Mouse (Mus musculus) embryo, embryonic 11 days (tissue): ENCODE data around the gene Mmp2.
"Not testable (repeated sequence)": the region's sequence is repeated elsewhere in the genome, so short reads cannot be mapped to it uniquely, and the experiment has no call there.

Source experiments
- DNase-seq: peaks from one replicate; pipeline ENCODE4 v3.0.0-alpha.2; 2015

The Mmp2 gene

DNA sequence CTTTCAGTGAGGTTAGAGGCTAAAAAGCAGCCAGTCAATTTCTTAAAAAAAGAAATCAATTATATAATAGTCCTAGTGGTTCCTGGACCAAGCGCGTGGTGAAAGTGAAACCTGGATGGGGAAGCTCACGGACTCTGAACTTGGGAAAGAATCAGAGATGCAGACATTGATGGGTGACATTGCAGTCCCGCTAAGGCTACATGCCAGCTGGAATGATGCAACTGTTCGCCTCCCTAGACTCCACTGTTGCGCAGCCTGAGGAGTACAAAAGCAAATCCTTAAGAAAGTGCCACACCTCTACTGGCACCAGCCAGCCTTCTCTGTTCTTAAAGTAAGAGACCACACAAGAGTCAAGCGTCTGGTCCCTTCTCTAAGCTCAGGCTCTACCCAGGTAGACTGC, 12.8 kb downstream of the Mmp2 start:
- no peak for DNase-seq

DNA sequence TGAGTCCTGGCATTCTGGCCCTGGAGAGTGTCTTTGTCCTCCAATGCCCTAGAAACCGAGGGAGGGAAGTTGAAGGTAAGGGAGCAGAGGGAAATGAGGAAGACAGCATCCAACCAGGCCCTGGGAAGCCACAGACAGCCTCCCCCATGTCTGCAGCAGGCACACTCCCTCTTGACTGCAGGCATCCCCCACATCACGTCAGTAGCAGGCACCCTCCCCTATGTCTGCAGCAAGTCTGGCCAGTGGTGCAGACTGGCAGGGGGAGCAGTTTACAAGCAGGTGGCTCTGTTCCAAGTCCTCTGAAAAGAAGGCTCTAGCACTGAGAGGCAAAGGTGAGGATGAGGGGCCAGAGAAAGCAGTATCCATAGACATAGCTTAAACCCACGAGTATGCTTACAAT, 19.6 kb downstream of the Mmp2 start:
- no peak for DNase-seq

DNA sequence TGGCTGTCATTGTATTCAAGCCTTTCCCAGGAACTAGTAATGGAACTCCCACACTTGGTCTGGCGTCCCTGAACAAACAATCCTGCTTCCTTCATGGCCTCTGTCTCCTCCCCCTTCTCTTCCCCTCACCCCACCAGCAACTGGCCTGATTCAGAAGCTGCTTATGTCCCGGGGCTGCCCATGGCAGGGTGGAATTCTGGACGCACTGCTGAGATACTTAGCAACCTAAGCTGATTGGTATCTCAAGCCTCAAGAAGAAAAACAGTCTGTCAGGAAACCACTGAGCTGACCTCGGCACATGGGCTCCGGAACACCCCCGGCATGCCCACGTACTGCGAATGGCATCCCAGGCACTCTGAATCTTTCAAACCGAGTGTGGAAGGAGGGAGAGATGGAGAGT, 20.2 kb downstream of the Mmp2 start:
- DNase-seq: peak; percentile 52

DNA sequence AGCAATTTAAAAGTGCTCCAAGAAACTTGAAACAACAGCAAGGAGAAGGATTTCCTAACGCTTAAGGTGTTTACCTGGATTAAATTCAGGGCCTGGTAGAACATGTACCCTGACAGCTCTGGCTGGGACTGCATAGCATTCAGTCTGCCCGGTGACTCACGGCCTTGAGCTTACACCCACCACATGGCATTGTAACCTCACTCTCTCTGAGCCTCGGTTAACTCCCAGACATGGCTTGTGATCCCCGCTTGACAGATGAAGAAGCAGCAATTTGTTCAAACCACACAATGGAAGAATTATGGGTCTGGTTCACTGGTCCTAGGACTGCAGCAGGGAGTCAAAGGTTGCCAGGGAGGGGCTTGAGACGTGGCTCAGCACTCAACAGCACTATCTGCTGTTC, 22.2 kb downstream of the Mmp2 start:
- DNase-seq: no peak

DNA sequence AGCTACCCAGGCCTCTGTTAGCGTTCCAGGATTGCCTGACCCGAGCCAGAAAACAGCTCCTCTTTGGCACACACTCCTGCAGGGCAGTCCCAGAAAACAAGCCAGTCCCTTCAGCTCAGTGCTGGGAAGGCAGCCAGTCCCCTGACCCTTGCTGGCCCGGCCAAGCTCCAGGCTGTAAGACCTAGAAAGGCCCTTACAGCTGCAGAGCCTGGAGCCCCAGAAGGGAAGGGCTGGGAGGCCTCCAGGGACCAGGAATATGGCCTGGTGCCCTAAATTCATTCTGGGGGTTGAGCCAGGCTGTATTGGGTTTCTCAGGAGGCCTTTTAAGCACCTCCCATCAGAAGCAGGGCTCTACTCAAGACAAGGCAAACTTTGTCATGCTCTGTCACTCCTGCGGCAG, 23.1 kb downstream of the Mmp2 start:
- DNase-seq: no peak

DNA sequence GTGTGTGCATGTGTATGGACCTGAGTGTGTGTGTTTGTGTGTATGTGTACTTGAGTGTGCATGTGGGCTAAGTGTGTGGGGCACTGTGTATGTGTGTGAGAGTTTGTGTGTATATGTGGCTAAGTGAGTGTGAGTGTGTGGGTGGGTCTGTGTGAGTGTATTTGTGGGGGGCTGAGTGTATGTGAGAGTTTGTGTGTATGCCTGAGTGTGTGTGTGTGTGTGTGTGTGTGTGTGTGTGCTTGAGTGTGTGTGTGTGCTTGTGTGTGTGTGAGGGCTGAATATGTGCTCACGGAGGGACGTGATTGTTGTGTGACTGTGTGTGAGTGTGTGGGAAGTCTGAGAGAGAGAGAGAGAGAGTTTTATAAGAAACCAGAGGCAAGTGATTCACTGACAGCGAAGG, 24.3 kb downstream of the Mmp2 start:
- DNase-seq: no peak

DNA sequence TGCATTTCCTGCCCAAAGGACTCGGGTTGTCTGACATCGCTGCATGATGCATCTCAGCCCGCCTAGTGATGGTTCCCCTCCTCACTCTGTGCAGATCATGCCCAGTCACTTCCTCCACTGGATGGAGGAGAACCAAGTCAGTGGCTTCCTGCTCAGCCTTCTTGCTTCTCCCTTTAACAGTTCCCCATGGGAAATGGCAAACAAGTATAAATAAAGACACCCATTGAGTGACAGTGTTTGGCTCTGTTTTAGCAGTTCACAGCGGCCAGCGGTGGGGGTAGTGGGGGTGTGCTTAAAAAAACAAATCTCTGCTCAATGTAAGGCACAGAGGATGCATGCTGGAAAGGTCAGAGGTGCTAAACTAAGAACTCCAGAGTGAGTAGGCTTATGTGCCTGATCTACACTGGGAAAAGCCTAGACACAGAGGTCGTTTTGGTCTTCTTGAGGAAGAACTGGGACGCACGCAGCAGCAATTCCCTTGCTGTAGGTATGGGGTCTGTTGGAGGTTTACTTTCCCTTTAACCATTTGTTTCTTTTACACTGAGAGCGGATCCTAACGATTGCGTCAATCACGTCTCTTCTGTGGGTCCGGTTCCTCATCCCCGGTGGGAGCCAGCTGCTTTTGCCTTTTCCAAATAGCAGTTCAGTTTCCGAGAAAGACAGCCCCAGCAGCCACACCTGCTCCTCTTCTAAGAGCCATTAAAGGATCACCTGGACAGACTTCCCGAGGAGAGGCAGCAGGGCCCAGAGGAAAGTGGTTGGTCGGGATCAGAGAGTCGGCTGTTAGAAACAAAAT, 26.3 kb downstream of the Mmp2 start:
- DNase-seq: no peak

DNA sequence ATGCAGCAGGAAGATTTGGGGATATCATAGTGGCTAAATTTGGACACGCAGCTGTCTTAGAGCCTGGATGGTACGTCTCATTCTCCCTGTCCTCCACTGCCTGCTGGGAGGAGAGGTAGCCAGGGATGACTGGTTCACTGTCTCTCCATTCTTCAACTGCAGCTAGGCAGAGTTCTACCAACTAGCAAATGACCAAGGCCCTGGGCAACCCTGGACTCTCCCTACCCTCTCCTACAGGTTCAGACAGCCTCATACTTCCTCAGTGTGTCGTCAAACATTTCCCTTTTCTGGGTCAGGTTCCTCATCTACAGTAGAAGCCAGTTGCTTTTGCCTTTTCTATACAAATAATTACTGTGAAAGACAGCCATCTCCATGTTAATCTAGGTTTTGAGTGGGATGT, 27.6 kb downstream of the Mmp2 start:
- no peak for DNase-seq

DNA sequence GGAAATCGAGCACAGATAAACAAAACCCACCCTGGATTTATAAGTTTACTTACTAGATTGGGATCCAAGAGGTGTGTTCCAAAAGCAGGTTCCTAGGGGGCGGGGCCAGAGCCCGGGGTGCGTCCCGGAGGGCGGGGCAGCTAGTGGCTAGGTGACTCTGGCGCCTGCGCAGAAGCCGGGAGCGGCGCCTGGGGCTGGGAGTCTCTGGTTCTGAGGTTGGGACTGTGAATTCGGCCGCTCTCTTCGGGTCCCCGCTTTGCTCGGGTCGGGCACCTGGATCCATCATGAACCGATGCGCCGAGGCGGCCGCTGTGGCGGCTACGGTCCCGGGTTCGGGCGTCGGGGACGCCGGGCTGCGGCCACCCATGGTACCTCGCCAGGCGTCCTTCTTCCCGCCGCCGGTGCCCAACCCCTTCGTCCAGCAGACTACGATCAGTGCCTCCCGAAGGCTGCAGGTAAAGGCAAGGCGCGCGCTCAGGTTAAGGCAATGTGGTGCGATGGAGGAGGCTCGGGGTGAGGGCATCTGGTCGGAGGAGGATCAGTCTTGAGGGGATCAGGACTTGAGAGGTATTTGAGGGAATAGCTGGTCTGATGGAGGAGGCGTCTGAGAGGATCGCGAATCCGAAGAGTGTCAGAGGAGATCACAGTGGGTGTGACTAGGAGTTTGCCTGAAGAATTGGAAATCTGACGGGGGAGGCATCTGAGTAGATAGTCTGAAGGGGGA, 28.2 kb downstream of the Mmp2 start, which contains the start of gene Lpcat2:
TSS of gene Lpcat2 (plus strand) at position 169 of the 724 bp plus-strand sequence.
- peak; percentile 88 for DNase-seq

DNA sequence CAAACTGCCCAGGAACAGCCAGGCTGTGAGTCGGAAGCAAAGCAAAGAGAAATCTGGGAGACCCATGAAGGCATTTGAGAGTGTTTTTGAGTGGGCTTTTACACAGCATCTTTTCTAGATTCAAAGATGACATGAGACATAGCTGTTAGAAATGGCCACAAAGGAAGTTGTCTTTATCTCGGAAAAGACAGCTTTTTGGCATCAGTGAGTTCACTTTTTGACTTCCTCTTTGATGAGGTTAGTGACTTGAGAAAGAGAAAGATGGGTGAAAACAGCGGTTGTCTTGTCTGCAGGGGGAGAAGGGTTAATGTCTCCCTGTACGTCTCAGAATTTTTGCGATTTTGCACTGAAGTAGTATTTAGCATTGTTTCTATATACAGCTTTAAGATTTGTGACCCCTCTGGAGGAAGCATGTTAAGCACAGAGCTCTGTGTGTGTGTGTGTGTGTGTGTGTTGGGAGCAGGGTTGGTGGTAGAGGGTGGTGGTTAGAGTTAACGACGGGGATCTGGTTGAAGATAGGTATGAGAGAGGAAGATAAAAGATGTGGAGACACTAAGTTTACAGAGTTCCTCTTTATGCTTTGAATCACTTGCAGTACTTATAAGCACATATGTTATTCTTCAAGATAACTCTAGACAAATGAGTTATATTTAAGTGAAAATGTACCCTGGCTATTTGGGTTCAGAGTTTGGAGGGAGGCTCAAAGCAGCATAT, 29.3 kb downstream of the Mmp2 start:
- no peak for DNase-seq

DNA sequence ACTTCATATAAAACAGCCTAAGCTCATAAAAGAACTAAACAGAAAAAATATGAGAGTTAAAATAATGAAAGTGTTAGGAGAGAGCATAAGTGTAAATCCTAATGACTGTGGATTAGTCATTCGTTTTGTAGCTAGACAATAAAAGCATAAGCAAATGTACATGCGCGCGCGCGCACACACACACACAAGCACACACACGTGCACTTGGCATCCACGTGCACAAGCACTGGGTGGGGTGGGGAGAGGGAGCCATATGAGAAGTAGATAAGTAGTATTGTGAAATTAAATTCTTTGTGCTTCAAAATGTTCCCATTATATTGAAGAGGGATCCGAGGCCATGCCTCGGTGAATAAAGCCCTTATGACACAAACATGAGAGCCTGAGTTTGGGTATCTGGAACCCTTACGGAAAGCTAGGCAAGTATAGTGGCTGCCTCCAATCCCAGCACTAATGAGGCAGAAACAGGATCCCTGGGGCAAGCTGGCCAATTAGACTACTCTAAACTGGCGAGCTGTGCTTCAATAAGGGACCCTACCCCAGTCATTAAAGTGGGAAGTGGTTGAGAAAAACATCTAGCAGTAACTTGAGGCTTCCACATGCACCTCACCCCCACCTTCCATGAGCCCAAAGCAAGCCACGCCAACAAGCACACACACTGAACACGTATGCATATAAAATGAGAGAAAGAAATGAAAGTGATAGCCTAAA, 31.5 kb downstream of the Mmp2 start:
- DNase-seq: no peak

DNA sequence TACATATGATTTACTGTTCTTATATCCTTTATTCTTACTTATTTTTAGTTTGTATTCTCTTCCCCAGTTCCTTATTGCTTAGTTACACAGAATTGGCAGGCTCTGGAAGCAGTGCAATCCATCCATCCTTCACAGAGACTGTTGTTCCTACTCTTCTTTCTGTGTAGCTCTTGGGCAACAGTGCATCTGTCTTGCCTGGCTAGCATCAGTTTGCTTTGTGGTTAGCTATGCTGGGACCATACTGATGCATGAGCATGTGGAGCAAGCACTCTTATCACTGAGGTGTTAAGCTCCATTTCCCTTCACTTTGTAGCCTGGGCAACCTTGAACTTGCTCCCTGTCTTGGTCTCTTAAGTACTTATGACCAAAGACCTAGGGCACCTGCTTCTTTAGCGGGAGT, 34.9 kb downstream of the Mmp2 start:
- no peak for DNase-seq

DNA sequence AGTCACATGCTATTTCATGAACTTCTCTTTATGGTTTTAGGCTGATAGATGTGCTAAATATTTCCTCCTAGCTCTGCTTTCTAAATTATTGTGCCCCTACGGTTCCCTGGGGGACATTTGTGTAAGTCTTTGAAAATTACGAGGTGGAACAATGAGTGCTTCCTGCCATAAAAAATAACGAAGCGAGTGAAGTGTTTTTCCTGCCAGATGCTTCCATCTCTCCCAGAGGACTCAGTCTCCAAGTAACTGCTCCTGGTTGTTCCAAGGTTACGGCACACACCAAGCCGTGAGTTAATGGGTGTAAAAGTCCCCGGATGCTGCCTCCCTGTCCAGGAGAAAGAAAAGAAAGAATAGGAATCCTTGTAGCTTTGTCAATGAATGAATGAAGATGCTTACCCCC, 43.2 kb downstream of the Mmp2 start:
- peak; percentile 49 for DNase-seq

DNA sequence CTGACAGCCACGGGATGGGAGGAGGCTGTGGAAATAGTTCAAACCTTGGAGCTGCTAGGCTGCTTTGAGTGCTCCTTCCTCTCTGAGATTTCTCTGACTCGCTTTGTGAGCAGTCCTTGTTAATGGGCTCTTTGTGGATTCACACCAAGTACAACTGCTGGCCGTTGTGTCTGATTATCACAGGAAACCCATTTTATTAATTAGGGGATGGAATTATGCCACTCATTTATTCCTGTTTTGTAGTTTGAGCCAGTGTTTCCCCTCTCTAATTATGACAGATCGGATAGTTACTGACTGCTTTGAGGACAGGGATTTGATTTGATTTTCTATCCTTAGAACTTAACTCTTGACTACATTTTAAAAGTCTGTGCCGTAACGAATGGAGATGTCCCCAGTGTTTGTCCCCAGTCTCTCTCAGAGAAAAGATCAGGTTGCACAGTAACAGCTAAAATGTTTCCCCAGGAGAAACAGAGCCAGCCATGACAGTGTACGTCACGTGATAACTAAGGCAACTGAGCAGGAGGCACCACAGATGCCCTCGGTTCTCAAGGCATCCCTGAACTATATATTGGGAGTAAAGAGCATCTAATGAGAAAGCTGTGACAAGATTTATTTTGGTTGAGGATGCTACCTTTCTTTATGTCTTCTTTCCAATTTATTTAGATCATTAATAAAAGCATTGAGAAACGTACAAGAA, 45.1 kb downstream of the Mmp2 start:
- no peak for DNase-seq

DNA sequence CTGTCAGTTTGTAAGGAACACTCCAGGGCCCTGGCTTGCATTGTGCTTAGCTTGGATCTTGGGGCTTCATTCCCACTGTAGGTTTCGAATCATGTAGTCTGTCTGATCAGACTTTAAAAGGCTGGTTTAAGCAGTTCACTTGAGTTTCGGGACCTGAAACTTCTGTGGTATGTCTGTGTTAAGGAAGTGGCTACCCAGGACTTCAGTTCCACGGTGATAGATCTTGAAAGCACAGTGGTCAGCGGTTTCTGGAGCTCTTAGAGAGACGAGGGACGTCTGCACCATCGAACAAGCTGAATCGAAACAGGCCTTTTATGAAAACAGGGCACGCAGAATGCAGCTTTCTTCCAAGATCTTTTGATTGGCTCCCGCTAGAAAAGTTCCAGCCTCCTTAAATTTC, 48.7 kb downstream of the Mmp2 start:
- no peak for DNase-seq

DNA sequence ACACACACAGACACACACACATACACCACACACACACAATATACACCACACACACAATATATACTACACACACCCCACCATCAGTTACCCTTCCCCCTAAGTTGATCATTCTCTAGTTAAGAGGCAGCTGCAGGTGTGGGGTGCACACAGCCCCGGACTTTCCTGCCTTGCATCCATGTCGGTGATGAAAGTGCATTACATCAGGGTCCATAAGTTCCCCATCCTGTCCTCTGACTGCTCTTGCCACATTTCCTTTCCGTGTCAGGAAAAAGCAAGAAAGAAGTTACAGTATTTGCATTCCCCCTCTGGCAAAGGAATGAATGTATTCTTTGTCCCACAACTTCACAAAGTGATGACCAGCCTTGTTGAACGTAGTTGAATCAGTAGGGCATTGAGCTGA, 54.2 kb downstream of the Mmp2 start:
- no peak for DNase-seq

DNA sequence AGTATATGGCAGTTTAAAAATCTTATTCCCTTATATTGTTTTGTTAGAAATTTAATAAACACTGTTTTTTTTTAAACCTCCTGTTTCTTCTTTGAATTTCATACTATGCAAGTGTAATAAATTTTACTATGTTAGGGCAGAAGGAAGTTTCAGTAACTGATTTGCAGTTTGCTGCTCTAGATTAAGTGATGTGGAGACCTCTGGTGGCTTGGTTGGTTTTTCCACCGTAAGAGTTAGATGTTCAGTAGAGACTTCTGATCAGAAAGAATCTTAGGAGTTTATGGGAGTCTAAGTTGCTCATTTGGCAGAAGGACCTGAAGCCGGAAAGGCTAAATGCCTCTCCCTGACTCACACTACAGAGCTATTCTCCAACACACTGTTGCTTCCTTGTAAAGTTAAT, 56.7 kb downstream of the Mmp2 start:
- DNase-seq: no peak

DNA sequence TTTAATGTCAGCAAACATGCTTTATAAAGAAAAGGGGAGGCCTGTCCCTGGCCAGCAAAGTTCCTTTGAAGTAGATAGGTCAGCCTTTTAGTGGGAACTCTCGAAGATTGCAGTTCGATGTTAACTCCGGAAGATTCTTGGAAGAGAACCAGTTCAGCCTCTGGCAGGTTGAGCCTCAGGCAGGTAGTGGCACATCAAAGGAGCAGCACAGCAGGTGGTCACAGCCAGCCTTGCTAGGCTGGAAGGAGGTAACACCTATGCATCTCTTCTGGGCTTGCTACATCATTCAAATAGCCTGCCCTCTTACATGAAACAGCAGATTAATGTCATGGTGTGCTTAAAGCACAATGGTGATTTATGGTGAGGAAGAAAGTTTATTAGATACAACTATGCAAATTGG, 65.1 kb downstream of the Mmp2 start:
- not testable (repeated sequence) for DNase-seq

DNA sequence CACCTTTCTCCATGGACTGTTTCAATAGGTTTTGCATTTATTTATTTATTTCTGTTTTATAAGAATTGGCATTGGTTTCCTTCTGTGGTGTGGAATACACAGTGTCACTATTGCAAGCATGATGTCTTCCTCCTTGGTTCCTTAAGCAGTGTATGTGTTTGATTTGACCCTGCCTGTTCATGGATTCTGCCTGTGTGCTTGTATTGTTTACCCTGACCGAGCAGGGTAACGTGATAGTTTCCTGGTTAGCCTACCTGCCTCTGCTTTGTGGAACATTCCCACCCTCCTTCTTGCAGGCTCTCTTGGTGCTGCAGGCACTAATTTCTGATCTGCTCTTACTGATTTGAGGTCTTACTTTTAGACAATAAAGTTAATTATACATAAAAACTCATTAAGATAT, 66.8 kb downstream of the Mmp2 start:
- no peak for DNase-seq

DNA sequence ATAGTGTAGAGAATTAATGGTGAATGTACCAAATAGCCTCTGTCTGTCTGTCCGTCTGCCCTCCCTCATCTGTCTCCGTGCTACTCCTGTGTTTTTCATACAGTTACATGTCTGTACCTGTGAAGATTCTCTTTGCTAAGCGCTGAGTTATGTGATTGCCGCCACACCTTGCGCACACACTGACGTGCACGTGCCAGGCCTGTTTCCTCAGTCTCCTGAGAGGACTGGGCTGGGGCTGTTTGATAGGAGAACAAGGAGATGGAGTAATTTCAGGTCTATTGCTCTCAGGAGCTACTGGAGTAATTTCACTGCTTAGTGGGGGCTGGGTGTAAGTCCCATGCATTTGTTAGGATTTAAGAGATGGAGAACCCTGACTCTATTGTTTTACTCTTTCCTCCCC, 68.0 kb downstream of the Mmp2 start:
- DNase-seq: no peak

DNA sequence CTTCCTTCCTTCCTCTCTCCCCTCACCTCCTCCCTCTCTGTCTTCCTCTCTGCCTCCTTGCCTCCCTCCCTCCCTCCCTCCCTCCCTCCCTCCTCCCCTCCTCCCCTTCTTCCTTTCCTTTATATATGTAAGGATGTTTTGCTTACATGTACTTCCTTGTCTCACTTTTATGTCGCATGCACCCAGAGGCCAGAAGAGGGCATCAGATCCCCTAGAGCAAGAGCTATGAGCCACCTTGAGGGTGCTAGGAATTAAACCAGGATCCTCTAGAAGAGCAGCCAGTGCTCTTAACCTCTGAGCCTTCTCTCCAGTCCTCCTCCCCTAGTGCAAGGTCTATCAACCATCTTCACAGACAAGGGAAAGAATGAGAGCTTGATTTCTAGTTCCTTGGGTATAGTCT, 69.0 kb downstream of the Mmp2 start:
- DNase-seq: no peak

DNA sequence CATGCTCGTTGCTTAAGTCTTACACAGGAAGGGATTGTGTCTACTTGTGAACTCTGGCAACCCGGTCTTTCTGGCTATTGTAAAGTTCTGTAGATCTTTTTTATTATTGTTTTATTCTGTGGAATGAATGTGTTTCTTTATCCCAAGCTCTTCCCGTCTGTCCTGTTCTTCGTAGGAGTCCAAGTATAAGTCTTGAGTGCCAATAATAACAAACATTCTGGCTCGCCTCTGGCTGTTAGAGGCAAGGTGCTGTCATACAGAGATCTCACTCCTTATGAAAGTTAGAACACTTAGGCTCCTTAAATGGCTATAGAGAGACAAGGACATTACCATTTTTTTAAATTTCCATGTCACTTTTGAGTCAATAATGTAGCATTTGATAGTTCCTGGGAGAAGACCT, 69.5 kb downstream of the Mmp2 start:
- DNase-seq: no peak

DNA sequence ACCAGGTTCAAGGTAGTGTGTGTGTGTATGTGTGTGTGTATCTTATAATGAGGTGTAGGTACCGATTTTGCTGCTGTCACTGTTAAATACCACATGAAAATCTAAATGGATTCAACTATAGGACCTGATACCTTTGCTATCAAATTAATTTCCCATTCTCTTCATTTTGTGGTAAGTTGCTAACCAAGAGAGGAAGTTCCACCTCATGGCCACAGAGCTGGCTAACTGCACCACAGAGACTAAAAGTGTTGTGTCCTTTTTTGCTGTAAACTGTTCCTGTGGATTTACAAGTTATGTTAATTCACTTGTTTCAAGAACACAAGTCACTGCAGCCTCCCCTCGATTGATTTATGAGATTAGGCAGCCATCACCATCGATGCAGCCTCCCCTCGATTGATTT, 70.7 kb downstream of the Mmp2 start:
- DNase-seq: no peak
